Mouse (Mus musculus): ENCODE results near the gene Tmem176a.

Gene Tmem176a

GRCm38 (mm10) chr6:48894938-48895818 is 54.5 kb downstream of the Tmem176a start:
- no peak for DNase-seq

- DNase-seq = no peak
Observed at GRCm38 (mm10) chr6:48895941-48896340, 55.2 kb downstream of the Tmem176a start.
